Mouse (Mus musculus) hindbrain, embryonic 11.5 days (tissue): ENCODE results near the gene Gm17577. TPM values are rescaled to one million over a fixed set of nuclear protein-coding genes. Genes with fewer than 3 reads are reported as not detected.
"Not testable (repeated sequence)": the region's sequence is repeated elsewhere in the genome, so short reads cannot be mapped to it uniquely, and the experiment has no call there.

Source experiments
- ATAC-seq: fragments of 200-750 bp; cut with Nextera tagmentation; 2 replicates; pipeline ENCODE4 v1.8.0; 2017; ENCODE audit warnings: mild to moderate bottlenecking, moderate TSS enrichment, moderate library complexity; ENCODE audit not compliant: low FRiP score
- DNase-seq: peaks from one replicate; pipeline ENCODE4 v3.0.0-alpha.2; 2015; ENCODE audit warnings: low spot score
- H3K27ac ChIP-seq: fragments of 300-500 bp; sonication (generic); 2 replicates; pipeline ENCODE4 v1.5.1; 2014; ENCODE audit warnings: mild to moderate bottlenecking, low read depth, low read length
- H3K27me3 ChIP-seq: fragments of 300-500 bp; sonication (generic); 2 replicates; pipeline ENCODE4 v1.6.1; 2014; ENCODE audit warnings: mild to moderate bottlenecking, low read length, moderate library complexity, mixed read lengths; ENCODE audit not compliant: control insufficient read depth, insufficient read depth
- H3K36me3 ChIP-seq: fragments of 300-500 bp; sonication (generic); 2 replicates; pipeline ENCODE4 v1.6.1; 2014; ENCODE audit warnings: mild to moderate bottlenecking, low read length, moderate library complexity, mixed read lengths; ENCODE audit not compliant: control insufficient read depth, insufficient read depth
- H3K4me1 ChIP-seq: fragments of 300-500 bp; sonication (generic); replicated peaks from 2 replicates; pipeline ENCODE4 v1.6.1; 2014; ENCODE audit warnings: low read length, mixed read lengths; ENCODE audit not compliant: control insufficient read depth, insufficient read depth
- H3K4me2 ChIP-seq: fragments of 300-500 bp; sonication (generic); replicated peaks from 2 replicates; pipeline ENCODE4 v1.6.1; 2014; ENCODE audit warnings: mild to moderate bottlenecking, low read depth, low read length
- H3K4me3 ChIP-seq: fragments of 300-500 bp; sonication (generic); 2 replicates; pipeline ENCODE4 v1.5.1; 2014; ENCODE audit warnings: low read depth, low read length
- H3K9ac ChIP-seq: fragments of 300-500 bp; sonication (generic); 2 replicates; pipeline ENCODE4 v1.6.1; 2014; ENCODE audit warnings: low read depth, low read length
- H3K9me3 ChIP-seq: fragments of 300-500 bp; sonication (generic); 2 replicates; pipeline ENCODE4 v1.6.1; 2016; ENCODE audit warnings: low read length; ENCODE audit not compliant: control insufficient read depth
- WGBS: fragments of 180-500 bp; shearing (Covaris S2); extraction: QIAGEN DNeasy Blood & Tissue Kit; methylation state at CpG from one replicate; pipeline ENCODE4 v1.1.7; 2014; 5-methylcytosine and 5-hydroxymethylcytosine counted together
- polyA plus RNA-seq: library from polyadenylated mRNA; unstranded; fragments of >200 nt; fragmentation: Nextera tagmentation; extraction: Ambion mirVana; gene quantifications from 2 replicates; pipeline ENCODE4 v1.2.1, GENCODE M21; 2014

Gm17577 gene
- not detected in 2 replicates for polyA plus RNA-seq

DNA sequence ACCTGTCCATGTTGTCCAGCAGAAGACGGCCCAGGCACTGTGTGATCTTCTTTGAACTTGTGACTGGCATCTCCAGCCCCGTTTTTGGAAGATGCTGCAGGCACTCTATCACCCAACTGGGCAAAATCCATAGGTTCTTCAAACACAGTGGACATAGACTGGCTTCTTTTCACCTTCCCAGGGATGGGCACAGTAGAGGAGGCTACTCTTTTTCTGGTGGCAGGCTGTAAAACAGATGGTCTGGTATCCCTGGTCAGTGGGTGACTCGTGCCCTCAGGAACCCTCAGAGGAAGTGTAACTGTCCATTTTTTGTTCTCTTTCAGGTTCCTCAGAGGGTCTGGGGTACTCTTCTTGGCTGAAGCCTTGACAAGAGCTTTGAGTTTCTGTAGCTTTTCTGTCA is at the start of gene Gm17577:
TSS of gene Gm17577 (minus strand) at position 101 of the 400 bp plus-strand sequence.
- not testable (repeated sequence) for DNase-seq, H3K9ac ChIP-seq, H3K4me1 ChIP-seq, H3K4me2 ChIP-seq, H3K36me3 ChIP-seq, H3K27ac ChIP-seq, ATAC-seq, H3K27me3 ChIP-seq, H3K4me3 ChIP-seq, H3K9me3 ChIP-seq
- no CpG with 5 or more reads among the region's 3 CpGs for WGBS

DNA sequence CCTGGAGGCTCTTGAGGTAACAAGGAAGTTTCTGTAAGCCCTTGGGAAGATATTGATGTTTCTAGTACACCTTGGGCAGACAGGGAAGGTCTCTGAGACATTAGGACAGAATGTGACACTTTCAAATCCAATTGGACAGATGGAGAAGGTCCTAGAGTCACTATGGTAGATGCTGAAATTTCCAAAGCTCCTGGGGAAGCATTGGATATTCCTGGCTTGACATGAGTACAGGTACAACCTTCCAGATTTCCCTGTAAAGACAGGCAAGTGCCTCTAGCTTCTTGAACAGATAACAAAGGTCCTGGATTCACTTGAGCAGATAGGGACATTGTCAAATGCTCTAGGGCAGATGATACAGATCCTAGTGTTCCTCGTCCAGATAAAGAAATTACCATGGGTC is 24.3 kb downstream of the Gm17577 start, which contains the start of gene Srsx:
TSS of gene Srsx (minus strand) at position 101 of the 400 bp plus-strand sequence.
- H3K4me2 ChIP-seq, DNase-seq, H3K9ac ChIP-seq, H3K4me3 ChIP-seq, H3K36me3 ChIP-seq, ATAC-seq, H3K27ac ChIP-seq, H3K4me1 ChIP-seq, H3K9me3 ChIP-seq, H3K27me3 ChIP-seq: not testable (repeated sequence)
- WGBS, result no CpG with 5 or more reads among the region's 1 CpGs

Other genes with a start within 250 kb of the Gm17577 start
- gene Gm17521, start 217.2 kb downstream of the Gm17577 start, polyA plus RNA-seq, result not detected in 2 replicates
- gene Cldn34c1, start 143.4 kb downstream of the Gm17577 start, polyA plus RNA-seq, result 25.7 and 33.8 TPM in 2 replicates
- gene Srsx, start 24.4 kb downstream of the Gm17577 start, polyA plus RNA-seq, result not detected in 2 replicates